Mouse (Mus musculus): ENCODE measurements around the gene Gm10644. TPM values are rescaled to one million over a fixed set of nuclear protein-coding genes. Genes with fewer than 3 reads are reported as not detected.
"Not testable (repeated sequence)": the region's sequence is repeated elsewhere in the genome, so short reads cannot be mapped to it uniquely, and the experiment has no call there.

Gene Gm10644
- polyA plus RNA-seq, 1 experiment: 0.98 TPM

DNA sequence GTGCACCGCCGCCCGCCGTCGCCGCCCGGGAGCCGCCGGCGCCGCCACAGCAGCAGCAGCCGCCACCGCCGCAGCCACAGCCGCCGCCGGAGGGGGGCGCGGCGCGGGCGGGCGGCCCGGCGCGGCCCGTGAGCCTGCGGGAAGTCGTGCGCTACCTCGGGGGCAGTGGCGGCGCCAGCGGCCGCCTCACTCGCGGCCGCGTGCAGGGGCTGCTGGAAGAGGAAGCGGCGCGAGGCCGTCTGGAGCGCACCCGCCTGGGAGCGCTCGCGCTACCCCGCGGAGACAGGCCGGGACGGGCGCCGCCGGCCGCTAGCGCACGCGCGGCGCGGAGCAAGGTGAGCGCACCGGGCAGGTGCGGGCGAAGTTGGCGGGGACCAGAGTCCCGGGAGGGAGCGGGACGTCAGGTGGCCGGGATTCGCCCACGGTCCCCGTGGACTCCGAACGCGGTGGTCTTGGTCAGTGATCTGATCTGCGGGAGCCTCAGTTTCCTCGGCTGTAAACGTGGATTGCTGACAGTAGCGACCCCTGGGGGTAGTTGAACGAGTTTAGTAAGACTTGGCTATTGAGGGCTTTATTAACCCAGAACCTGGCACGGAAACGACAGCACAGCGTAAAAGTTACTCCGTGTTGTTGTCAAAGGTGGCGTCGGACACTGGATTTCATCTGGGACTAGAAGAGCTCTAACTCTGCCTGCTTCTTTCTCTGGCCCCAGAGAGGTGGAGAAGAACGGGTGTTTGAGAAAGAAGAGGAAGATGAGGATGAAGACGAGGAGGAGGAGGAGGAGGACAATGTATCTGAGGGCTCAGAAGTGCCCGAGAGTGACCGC lies 43.4 kb upstream of the Gm10644 start:
- H3K27ac ChIP-seq (ENCODE audit: insufficient read depth, low read depth, low read length): peak overlapping the region; percentile 55
- no peak; the same call in 1 of the 2 replicates for TF ChIP-seq CTCF (IDR thresholded peaks at IDR 0.05; ENCODE audit: low read depth, low read length)
- TF ChIP-seq POLR2A (IDR thresholded peaks at IDR 0.05; ENCODE audit: borderline replicate concordance, low read depth, low read length): no peak
- H3K4me3 ChIP-seq (ENCODE audit: insufficient read depth, low read length): peak overlapping the region; percentile 67
- peaks cover 23% of the 10 kb centered on the region for H3K4me1 ChIP-seq (ENCODE audit: control insufficient read depth, insufficient read depth, low read length)

DNA sequence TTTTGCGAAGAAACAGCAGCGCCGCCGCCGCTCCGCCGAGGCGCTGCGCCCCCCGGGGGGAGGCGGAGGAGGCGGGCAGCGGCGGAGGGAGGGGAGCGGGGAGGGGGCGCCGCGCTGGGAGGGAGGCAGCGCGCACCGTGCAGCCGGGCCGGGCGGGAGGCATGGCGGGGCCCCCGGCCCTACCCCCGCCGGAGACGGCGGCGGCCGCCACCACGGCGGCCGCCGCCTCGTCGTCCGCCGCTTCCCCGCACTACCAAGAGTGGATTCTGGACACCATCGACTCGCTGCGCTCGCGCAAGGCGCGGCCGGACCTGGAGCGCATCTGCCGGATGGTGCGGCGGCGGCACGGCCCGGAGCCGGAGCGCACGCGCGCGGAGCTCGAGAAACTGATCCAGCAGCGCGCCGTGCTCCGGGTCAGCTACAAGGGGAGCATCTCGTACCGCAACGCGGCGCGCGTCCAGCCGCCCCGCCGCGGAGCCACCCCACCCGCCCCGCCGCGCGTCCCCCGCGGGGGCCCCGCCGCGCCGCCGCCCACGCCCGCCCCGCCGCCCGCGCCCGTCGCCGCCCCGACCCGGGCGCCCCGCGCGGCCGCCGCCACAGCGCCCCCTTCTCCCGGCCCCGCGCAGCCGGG lies 42.6 kb upstream of the Gm10644 start, which contains the start of gene Samd1:
Gene Samd1 (plus strand): TSS at position 162 of the 631 bp plus-strand sequence.
- H3K27ac ChIP-seq (ENCODE audit: insufficient read depth, low read depth, low read length): peak within 1 kb of the TSS; percentile 77
- H3K4me3 ChIP-seq (ENCODE audit: insufficient read depth, low read length): peak within 1 kb of the TSS; percentile 76
- TF ChIP-seq CTCF (IDR thresholded peaks at IDR 0.05; ENCODE audit: low read depth, low read length) (no peak), POLR2A (IDR thresholded peaks at IDR 0.05; ENCODE audit: borderline replicate concordance, low read depth, low read length) (no peak)
- H3K4me1 ChIP-seq (ENCODE audit: control insufficient read depth, insufficient read depth, low read length): peaks cover 21% of the 10 kb centered on the region

DNA sequence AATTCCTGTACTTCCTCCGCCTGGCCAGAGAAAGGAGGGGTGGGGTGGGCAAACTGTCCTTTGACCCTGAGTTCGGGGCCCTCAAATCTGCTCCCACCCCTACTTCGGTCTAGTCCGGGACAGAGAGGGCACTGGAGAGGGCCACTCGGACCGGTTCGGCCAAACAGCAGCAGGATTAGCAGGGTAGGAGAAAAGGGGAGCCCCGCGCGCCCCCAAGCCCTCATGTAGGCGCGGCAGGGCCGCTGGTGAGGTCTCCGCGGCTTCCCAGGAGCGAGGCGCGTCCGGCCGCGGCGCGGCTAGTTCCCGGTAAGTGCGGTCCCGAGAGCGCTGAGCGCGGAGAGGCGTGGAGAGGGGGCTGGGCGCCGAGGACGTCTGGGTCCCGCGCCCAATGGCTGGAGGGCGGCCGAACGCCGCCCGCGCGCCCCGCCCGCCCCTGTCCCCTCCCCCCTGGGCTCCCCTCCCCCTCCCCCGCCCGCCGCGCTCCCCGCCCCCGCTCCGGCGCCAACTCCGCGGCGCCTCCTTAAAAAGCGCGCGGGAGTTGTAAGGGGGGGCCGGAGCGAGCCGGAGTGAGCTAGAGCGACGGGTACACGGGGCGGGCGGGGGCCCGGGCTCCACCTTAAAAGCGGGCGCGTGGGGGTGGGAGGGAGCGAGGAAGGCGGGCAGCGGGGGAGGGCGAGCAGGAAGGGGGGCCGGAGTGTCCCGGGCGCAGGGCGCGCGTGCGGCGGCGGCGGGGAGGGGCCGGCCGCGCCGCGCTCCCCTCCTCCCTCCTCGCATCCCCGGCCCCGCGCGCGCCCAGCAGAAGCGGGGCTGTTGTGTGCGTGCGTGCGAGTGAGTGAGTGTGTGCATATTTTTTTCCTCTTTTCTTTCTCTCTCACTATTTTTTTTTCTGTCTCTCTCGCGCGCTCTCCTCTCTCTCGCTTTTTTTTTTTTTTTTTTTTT lies 41.8 kb upstream of the Gm10644 start:
- Histone ChIP-seq H3K4me1 (ENCODE audit: control insufficient read depth, insufficient read depth, low read length) (peaks cover 21% of the 10 kb centered on the region), H3K4me3 (ENCODE audit: insufficient read depth, low read length) (peak overlapping the region; percentile 76), H3K27ac (ENCODE audit: insufficient read depth, low read depth, low read length) (peak overlapping the region; percentile 77)
- TF ChIP-seq CTCF (IDR thresholded peaks at IDR 0.05; ENCODE audit: low read depth, low read length): no peak
- peak; percentile 7; the same call in 1 of the 2 replicates for TF ChIP-seq POLR2A (IDR thresholded peaks at IDR 0.05; ENCODE audit: borderline replicate concordance, low read depth, low read length)

DNA sequence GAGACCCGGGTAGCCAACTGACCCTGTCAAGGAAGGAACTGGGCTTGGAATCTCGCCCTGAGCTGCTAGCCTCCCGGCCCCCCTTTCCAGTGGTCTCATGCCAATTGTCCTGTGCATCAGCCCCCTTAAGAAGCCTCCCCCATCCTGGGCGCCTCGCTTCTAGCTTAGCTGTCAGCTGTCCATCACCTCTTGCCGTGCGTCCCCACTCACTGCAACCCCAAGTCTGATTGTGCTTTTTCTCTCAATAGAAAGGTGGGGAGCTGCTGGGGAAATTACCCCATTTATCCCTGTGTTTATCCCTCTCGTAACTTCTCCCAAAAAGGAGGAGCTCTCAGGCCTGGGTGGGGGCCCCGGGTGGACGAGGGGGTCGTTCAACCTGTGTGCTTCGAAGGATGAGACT lies 41.0 kb upstream of the Gm10644 start:
- H3K4me1 ChIP-seq (ENCODE audit: control insufficient read depth, insufficient read depth, low read length): peaks cover 21% of the 10 kb centered on the region
- TF ChIP-seq POLR2A (IDR thresholded peaks at IDR 0.05; ENCODE audit: borderline replicate concordance, low read depth, low read length) (no peak), CTCF (IDR thresholded peaks at IDR 0.05; ENCODE audit: low read depth, low read length) (no peak)

DNA sequence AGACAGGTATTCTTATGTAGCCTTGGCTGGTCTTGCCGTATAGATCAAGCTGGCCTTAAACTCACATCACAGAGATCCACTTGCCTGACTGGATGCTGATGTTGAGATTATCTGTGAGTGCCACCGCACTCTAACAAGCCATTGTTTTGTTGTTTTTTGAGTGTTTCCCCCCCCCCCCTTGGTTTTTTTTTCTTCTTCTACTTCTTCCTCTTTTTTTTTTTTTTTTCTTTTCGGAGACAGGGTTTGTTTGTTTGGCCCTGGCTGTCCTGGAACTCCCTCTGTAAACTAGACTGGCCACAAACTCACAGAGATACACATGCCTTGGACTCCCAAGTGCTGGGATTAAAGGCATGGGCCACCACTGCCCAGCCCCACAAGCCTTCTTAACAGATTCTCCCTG lies 39.0 kb upstream of the Gm10644 start:
- TF ChIP-seq POLR2A (IDR thresholded peaks at IDR 0.05; ENCODE audit: borderline replicate concordance, low read depth, low read length) (no peak), CTCF (IDR thresholded peaks at IDR 0.05; ENCODE audit: low read depth, low read length) (no peak)
- H3K4me1 ChIP-seq (ENCODE audit: control insufficient read depth, insufficient read depth, low read length): peaks cover 28% of the 10 kb centered on the region
- peak overlapping the region; percentile 33; the same call in 1 of the 2 replicates for H3K27ac ChIP-seq (ENCODE audit: insufficient read depth, low read depth, low read length)
- H3K4me3 ChIP-seq (ENCODE audit: insufficient read depth, low read length): no peak overlapping the region

More for the DNA sequence above, 41.0 kb upstream of the Gm10644 start:
- H3K27ac ChIP-seq (ENCODE audit: insufficient read depth, low read depth, low read length): 0 out of 2 replicates have a peak overlapping the region, but pooled peaks have one; percentile 70
- peak overlapping the region; percentile 71; the same call in 1 of the 2 replicates for H3K4me3 ChIP-seq (ENCODE audit: insufficient read depth, low read length)

DNA sequence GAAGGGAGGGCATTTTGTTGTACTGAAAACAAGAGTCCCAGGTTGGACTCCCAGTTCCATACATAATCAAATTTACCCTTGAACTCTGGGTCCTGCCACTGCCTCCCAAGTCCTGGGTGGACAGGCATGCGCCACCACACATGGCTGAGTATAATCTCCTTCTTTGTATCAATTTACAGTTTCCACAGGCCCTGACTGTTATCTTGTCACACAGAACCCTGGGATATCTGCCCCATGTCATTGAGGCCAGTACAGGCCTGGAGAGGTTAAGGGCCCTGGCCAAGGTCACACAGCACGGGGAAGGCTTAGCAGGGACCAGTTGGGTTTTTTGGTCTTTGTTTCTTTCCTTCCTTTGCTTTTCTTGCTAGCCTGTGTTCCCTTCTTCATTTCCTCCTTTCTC lies 37.5 kb upstream of the Gm10644 start:
- no peak overlapping the region for H3K27ac ChIP-seq (ENCODE audit: insufficient read depth, low read depth, low read length)
- no peak overlapping the region for H3K4me3 ChIP-seq (ENCODE audit: insufficient read depth, low read length)
- H3K4me1 ChIP-seq (ENCODE audit: control insufficient read depth, insufficient read depth, low read length): peaks cover 36% of the 10 kb centered on the region
- no peak for TF ChIP-seq POLR2A (IDR thresholded peaks at IDR 0.05; ENCODE audit: borderline replicate concordance, low read depth, low read length)
- TF ChIP-seq CTCF (IDR thresholded peaks at IDR 0.05; ENCODE audit: low read depth, low read length): no peak

DNA sequence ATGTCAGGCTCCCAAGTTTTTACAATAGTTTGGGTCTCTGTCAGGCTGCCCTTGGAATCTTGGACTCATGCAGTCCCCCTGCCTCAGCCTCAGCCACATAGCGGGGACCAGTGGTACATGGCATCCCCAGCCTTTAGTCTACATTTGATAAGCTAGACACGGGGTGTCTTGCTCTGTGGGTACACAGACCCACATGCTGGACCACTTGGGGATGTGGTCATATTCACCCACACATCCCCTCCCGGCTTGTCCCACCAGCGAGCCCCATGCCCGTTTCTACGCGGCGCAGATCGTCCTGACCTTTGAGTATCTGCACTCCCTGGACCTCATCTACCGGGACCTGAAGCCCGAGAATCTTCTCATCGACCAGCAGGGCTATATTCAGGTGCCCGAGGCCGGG lies 35.2 kb upstream of the Gm10644 start:
- Histone ChIP-seq H3K4me3 (ENCODE audit: insufficient read depth, low read length) (no peak overlapping the region), H3K27ac (ENCODE audit: insufficient read depth, low read depth, low read length) (no peak overlapping the region), H3K4me1 (ENCODE audit: control insufficient read depth, insufficient read depth, low read length) (peaks cover 34% of the 10 kb centered on the region)
- no peak for TF ChIP-seq POLR2A (IDR thresholded peaks at IDR 0.05; ENCODE audit: borderline replicate concordance, low read depth, low read length)
- no peak for TF ChIP-seq CTCF (IDR thresholded peaks at IDR 0.05; ENCODE audit: low read depth, low read length)

DNA sequence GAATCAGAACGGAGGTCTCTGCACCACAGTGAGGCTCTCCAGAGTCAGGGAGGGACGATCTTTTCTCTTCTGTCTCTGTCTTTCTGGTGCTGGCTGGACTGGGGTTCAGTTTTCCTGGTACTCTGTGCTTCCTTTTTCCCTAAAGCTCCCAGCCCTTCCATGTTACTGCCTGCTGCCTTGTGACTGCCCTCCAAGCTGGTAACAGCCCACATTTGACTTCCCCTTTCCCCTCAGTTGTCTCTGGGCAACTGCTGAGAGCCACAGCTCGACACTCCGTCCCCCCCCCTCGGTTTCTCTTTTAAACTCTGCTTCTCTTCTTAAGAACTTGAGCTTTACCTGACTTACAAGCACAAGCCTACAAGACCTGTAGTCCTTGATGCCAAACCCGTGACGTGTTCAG lies 34.2 kb upstream of the Gm10644 start:
- Histone ChIP-seq H3K4me1 (ENCODE audit: control insufficient read depth, insufficient read depth, low read length) (peaks cover 28% of the 10 kb centered on the region), H3K27ac (ENCODE audit: insufficient read depth, low read depth, low read length) (peak overlapping the region; percentile 85), H3K4me3 (ENCODE audit: insufficient read depth, low read length) (peak overlapping the region; percentile 31)
- TF ChIP-seq CTCF (IDR thresholded peaks at IDR 0.05; ENCODE audit: low read depth, low read length) (no peak), POLR2A (IDR thresholded peaks at IDR 0.05; ENCODE audit: borderline replicate concordance, low read depth, low read length) (no peak; the same call in 1 of the 2 replicates)

DNA sequence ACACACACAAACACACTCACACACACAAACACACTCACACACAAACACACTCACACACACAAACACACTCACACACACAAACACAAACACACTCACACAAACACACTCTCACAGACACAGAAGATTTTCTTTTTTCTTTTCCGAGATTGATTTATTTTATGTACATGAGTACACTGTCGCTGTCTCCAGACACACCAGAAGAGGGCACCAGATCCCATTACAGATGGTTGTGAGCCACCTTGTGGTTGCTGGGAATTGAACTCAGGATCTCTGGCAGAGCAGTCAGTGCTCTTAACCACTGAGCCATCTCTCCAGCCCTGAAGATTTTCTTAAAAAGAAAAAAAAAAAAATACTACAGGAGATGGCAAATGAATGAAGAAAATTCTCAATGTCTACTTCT lies 28.2 kb upstream of the Gm10644 start:
- not testable (repeated sequence) for H3K4me1 ChIP-seq (ENCODE audit: control insufficient read depth, insufficient read depth, low read length); H3K4me3 ChIP-seq (ENCODE audit: insufficient read depth, low read length)

More for the DNA sequence above, 28.2 kb upstream of the Gm10644 start:
- H3K27ac ChIP-seq (ENCODE audit: insufficient read depth, low read depth, low read length): not testable (repeated sequence)
